Mouse (Mus musculus) CH12.LX (cell line): ENCODE data around the gene Atp6ap1. TPM values are rescaled to one million over a fixed set of nuclear protein-coding genes. Genes with fewer than 3 reads are reported as not detected.

Source experiments
- DNase-seq: peaks from one replicate; pipeline ENCODE4 v3.0.0-alpha.2; 2013; ENCODE audit errors: extremely low read depth
- H3K27ac ChIP-seq: 2 replicates; pipeline ENCODE4 v1.5.1; 2012; ENCODE audit warnings: low read depth, mild to moderate bottlenecking, control low read depth, moderate library complexity; ENCODE audit not compliant: insufficient read depth
- H3K27me3 ChIP-seq: replicated peaks from 2 replicates; pipeline ENCODE3; 2012; ENCODE audit warnings: inconsistent platforms
- H3K36me3 ChIP-seq, 2 experiments: replicated peaks in 1 of 2; 2 replicates each; pipeline versions ENCODE3 to v1.6.1; 2012; ENCODE audit warnings: inconsistent platforms in 1 of 2, low read length in 1 of 2, mild to moderate bottlenecking in 1 of 2, mixed read lengths in 1 of 2, moderate library complexity in 1 of 2; ENCODE audit not compliant: control insufficient read depth in 1 of 2, insufficient read depth in 1 of 2
- H3K4me1 ChIP-seq, 2 experiments: 2 replicates each; pipeline ENCODE4 v1.6.1; 2012; ENCODE audit warnings: inconsistent platforms in 1 of 2, moderate library complexity in 1 of 2; ENCODE audit not compliant: insufficient read depth in 2 of 2, control insufficient read depth in 1 of 2
- H3K4me2 ChIP-seq: 2 replicates; pipeline ENCODE4 v1.6.1; 2012; ENCODE audit warnings: low read depth, mild to moderate bottlenecking, control low read depth; ENCODE audit not compliant: poor library complexity, insufficient read depth, severe bottlenecking
- H3K4me3 ChIP-seq, 3 experiments: fragments of 150-350 bp in 1 of 3; sonication (generic) in 1 of 3; replicated peaks in 1 of 3; 2 replicates each; pipeline versions ENCODE3 to v1.5.1; 2011 to 2012; ENCODE audit warnings: low read depth in 2 of 3, low read length in 2 of 3, mild to moderate bottlenecking in 2 of 3, moderate library complexity in 2 of 3, control low read depth in 1 of 3, improper control_type of control experiment in 1 of 3, inconsistent platforms in 1 of 3, mixed read lengths in 1 of 3; ENCODE audit not compliant: poor library complexity in 1 of 3
- H3K79me2 ChIP-seq: replicated peaks from 2 replicates; pipeline ENCODE4 v1.6.1; 2012; ENCODE audit warnings: mild to moderate bottlenecking, moderate library complexity; ENCODE audit not compliant: control insufficient read depth, poor library complexity, insufficient read depth, severe bottlenecking; ENCODE audit errors: extremely low read depth
- H3K9ac ChIP-seq: 2 replicates; pipeline ENCODE4 v1.6.1; 2012; ENCODE audit warnings: low read depth, mild to moderate bottlenecking, control low read depth, moderate library complexity; ENCODE audit not compliant: insufficient read depth
- H3K9me3 ChIP-seq: replicated peaks from 2 replicates; pipeline ENCODE3; 2012; ENCODE audit warnings: low read length, inconsistent platforms, mixed read lengths
- BHLHE40 ChIP-seq: IDR thresholded peaks from 2 replicates; pipeline ENCODE4 v1.6.1; 2011; ENCODE audit warnings: mild to moderate bottlenecking, low read depth, low read length, improper control_type of control experiment
- CHD2 ChIP-seq: IDR thresholded peaks from 2 replicates; pipeline ENCODE4 v1.6.1; 2011; ENCODE audit warnings: low read length, improper control_type of control experiment
- CTCF ChIP-seq, 2 experiments: IDR thresholded peaks in 1 of 2; conservative IDR thresholded peaks in 1 of 2; 2 replicates each; pipeline ENCODE4 v1.5.1; 2011 to 2012; ENCODE audit warnings: low read depth in 2 of 2, low read length in 2 of 2, improper control_type of control experiment in 1 of 2, inconsistent platforms in 1 of 2, mild to moderate bottlenecking in 1 of 2, moderate library complexity in 1 of 2
- E2F4 ChIP-seq: IDR thresholded peaks from 2 replicates; pipeline ENCODE4 v1.6.1; 2011; ENCODE audit warnings: low read depth, low read length, improper control_type of control experiment; ENCODE audit not compliant: insufficient replicate concordance
- EP300 ChIP-seq: IDR thresholded peaks from 2 replicates; pipeline ENCODE4 v1.6.1; 2011; ENCODE audit warnings: low read length, improper control_type of control experiment
- ETS1 ChIP-seq: conservative IDR thresholded peaks from 2 replicates; pipeline ENCODE4 v1.6.1; 2012; ENCODE audit warnings: low read depth, mild to moderate bottlenecking, inconsistent platforms, low read length, improper control_type of control experiment, moderate library complexity
- HCFC1 ChIP-seq: IDR thresholded peaks from 2 replicates; pipeline ENCODE4 v1.6.1; 2012; ENCODE audit warnings: low read depth, mild to moderate bottlenecking, inconsistent platforms, low read length, improper control_type of control experiment
- IRF4 ChIP-seq: IDR thresholded peaks from 2 replicates; pipeline ENCODE4 v1.6.1; 2014; ENCODE audit warnings: low read depth, mild to moderate bottlenecking, inconsistent platforms, low read length, improper control_type of control experiment
- JUN ChIP-seq: IDR thresholded peaks from 2 replicates; pipeline ENCODE4 v1.6.1; 2011; ENCODE audit warnings: low read depth, mild to moderate bottlenecking, low read length, improper control_type of control experiment, moderate library complexity; ENCODE audit not compliant: insufficient read depth
- JUND ChIP-seq: conservative IDR thresholded peaks from 2 replicates; pipeline ENCODE4 v1.6.1; 2011; ENCODE audit warnings: low read depth, low read length, improper control_type of control experiment
- KAT2A ChIP-seq: IDR thresholded peaks from 2 replicates; pipeline ENCODE4 v1.6.1; 2012; ENCODE audit warnings: low read length, improper control_type of control experiment, inconsistent platforms; ENCODE audit not compliant: insufficient replicate concordance
- MAFK ChIP-seq: IDR thresholded peaks from 2 replicates; pipeline ENCODE4 v1.6.1; 2011; ENCODE audit warnings: low read length, improper control_type of control experiment; ENCODE audit not compliant: insufficient replicate concordance
- MAX ChIP-seq: IDR thresholded peaks from 2 replicates; pipeline ENCODE4 v1.6.1; 2011; ENCODE audit warnings: low read length, improper control_type of control experiment
- MAZ ChIP-seq: IDR thresholded peaks from 2 replicates; pipeline ENCODE4 v1.6.1; 2012; ENCODE audit warnings: low read depth, mild to moderate bottlenecking, inconsistent platforms, low read length, improper control_type of control experiment, moderate library complexity
- MXI1 ChIP-seq: IDR thresholded peaks from 2 replicates; pipeline ENCODE4 v1.6.1; 2011; ENCODE audit warnings: mild to moderate bottlenecking, low read depth, low read length, improper control_type of control experiment
- NELFE ChIP-seq: IDR thresholded peaks from 2 replicates; pipeline ENCODE4 v1.6.1; 2011; ENCODE audit warnings: low read depth, low read length, improper control_type of control experiment
- NRF1 ChIP-seq: IDR thresholded peaks from 2 replicates; pipeline ENCODE4 v1.6.1; 2014; ENCODE audit warnings: low read depth, mild to moderate bottlenecking, inconsistent platforms, low read length, improper control_type of control experiment, moderate library complexity
- POLR2A ChIP-seq: IDR thresholded peaks from 2 replicates; pipeline ENCODE4 v1.6.1; 2011; ENCODE audit warnings: low read depth, mild to moderate bottlenecking, improper control_type of control experiment, low read length
- POLR2AphosphoS2 ChIP-seq: IDR thresholded peaks from 2 replicates; pipeline ENCODE4 v1.6.1; 2011; ENCODE audit warnings: low read depth, low read length, improper control_type of control experiment
- RAD21 ChIP-seq: IDR thresholded peaks from 2 replicates; pipeline ENCODE4 v1.6.1; 2011; ENCODE audit warnings: low read depth, mild to moderate bottlenecking, low read length, improper control_type of control experiment, moderate library complexity
- RCOR1 ChIP-seq: conservative IDR thresholded peaks from 2 replicates; pipeline ENCODE4 v1.6.1; 2012; ENCODE audit warnings: low read depth, mild to moderate bottlenecking, inconsistent platforms, low read length, improper control_type of control experiment
- SIN3A ChIP-seq: IDR thresholded peaks from 2 replicates; pipeline ENCODE4 v1.6.1; 2012; ENCODE audit warnings: low read length, improper control_type of control experiment, inconsistent platforms
- SMC3 ChIP-seq: IDR thresholded peaks from 2 replicates; pipeline ENCODE4 v1.6.1; 2011; ENCODE audit warnings: low read depth, low read length, improper control_type of control experiment
- TBP ChIP-seq: conservative IDR thresholded peaks from 2 replicates; pipeline ENCODE4 v1.6.1; 2011; ENCODE audit warnings: low read depth, low read length, improper control_type of control experiment
- TCF12 ChIP-seq: IDR thresholded peaks from 2 replicates; pipeline ENCODE4 v1.6.1; 2014; ENCODE audit warnings: low read depth, mild to moderate bottlenecking, inconsistent platforms, low read length, improper control_type of control experiment
- USF1 ChIP-seq: IDR thresholded peaks from 2 replicates; pipeline ENCODE4 v1.6.1; 2014; ENCODE audit warnings: low read depth, mild to moderate bottlenecking, inconsistent platforms, low read length, improper control_type of control experiment
- USF2 ChIP-seq: conservative IDR thresholded peaks from 2 replicates; pipeline ENCODE4 v1.6.1; 2011; ENCODE audit warnings: low read depth, low read length, improper control_type of control experiment
- ZNF384 ChIP-seq: IDR thresholded peaks from 2 replicates; pipeline ENCODE4 v1.6.1; 2012; ENCODE audit warnings: low read depth, low read length, improper control_type of control experiment, inconsistent platforms
- dilution Hi-C: fragments of 300-500 bp; cut with MboI; formaldehyde crosslinking; loops from 2 replicates; pipeline ENCODE4 v1.14.3; 2020; ENCODE audit warnings: low sequenced_read_pairs; ENCODE audit not compliant: extremely low pct_unique_long_range_greater_than_20kb, extremely low pct_ligation_motif_present
- in situ Hi-C: fragments of 300-500 bp; cut with MboI; formaldehyde crosslinking; loops from 3 replicates; pipeline ENCODE4 v1.14.3; 2019; ENCODE audit warnings: low sequenced_read_pairs, low pct_ligation_motif_present, low pct_unique_long_range_greater_than_20kb, mixed read lengths
- polyA plus RNA-seq: library from polyadenylated mRNA; unstranded; fragments of >175 nt; gene quantifications from 2 replicates; pipeline ENCODE4 v1.2.1, GENCODE M21; 2012; ENCODE audit warnings: low read depth; ENCODE audit not compliant: insufficient read length
- total RNA-seq, 2 experiments: library from RNA; depleted of rRNA; stranded (reverse); fragments of 300-350 nt in 1 of 2; fragments of >200 nt in 1 of 2; gene quantifications; 2 replicates each; pipeline ENCODE4 v1.2.3; 2012 to 2014

Gene Atp6ap1
- total and polyA plus RNA-seq, 3 experiments, result 53.3 to 66.4 (median 53.8) TPM

- peak within 1 kb of the TSS; percentile 55 for H3K27ac ChIP-seq
- H3K4me3 ChIP-seq, result peak within 1 kb of the TSS; percentile 44 to 95 (median 60)
- peaks cover 37 to 64% of the 10 kb centered on the region in 2 experiments for H3K36me3 ChIP-seq
- dilution Hi-C loops (no loop called here), in situ Hi-C loops (no loop called here)
- DNase-seq, result peak; percentile 79
- no peaks in the 10 kb centered on the region; the same call in 1 of the 2 replicates for H3K79me2 ChIP-seq
- H3K4me2 ChIP-seq, result peak within 1 kb of the TSS; percentile 59; the same call in 1 of the 2 replicates
- H3K9ac ChIP-seq, result peak within 1 kb of the TSS; percentile 54
- H3K4me1 ChIP-seq, result peaks cover 0 to 17% of the 10 kb centered on the region in 2 experiments; a peak in 1 of 4 replicates
- TF ChIP-seq MAZ, result no peak
- TF ChIP-seq BHLHE40, result peak; percentile 94
- TF ChIP-seq USF2, result peak; percentile 83
- TF ChIP-seq SIN3A, result 0 out of 2 replicates have a peak, but pooled peaks have one; percentile 50
- TF ChIP-seq TCF12, result 0 out of 2 replicates have a peak, but pooled peaks have one; percentile 19
- TF ChIP-seq ETS1, result peak; percentile 59
- TF ChIP-seq USF1, result peak; percentile 89
- no peak for TF ChIP-seq JUND
- TF ChIP-seq MAX, result peak; percentile 85
- peak; percentile 68; the same call in 1 of the 2 replicates for TF ChIP-seq POLR2AphosphoS2
- no peak for TF ChIP-seq CHD2
- no peaks in the 10 kb centered on the region for H3K9me3 ChIP-seq
- H3K27me3 ChIP-seq, result no peaks in the 10 kb centered on the region
These were observed 15.9 kb downstream of the Atp6ap1 start, which contains the start of gene Fam50a for GRCm38 (mm10) chrX:74312540-74313464. Fam50a (plus strand) TSS chrX:74313033.

- H3K27ac ChIP-seq, result no peak within 1 kb of the TSS
- no peaks in the 10 kb centered on the region; the same call in 1 of the 2 replicates for H3K79me2 ChIP-seq
- dilution Hi-C loops, result no loop called here
- H3K4me2 ChIP-seq, result peak within 1 kb of the TSS; percentile 73
- DNase-seq, result peak; percentile 40
- H3K9ac ChIP-seq, result peak within 1 kb of the TSS; percentile 64
- peaks cover 9 to 26% of the 10 kb centered on the region in 2 experiments; a peak in 2 of 4 replicates for H3K4me1 ChIP-seq
- H3K9me3 ChIP-seq, result no peaks in the 10 kb centered on the region
- peak within 1 kb of the TSS; percentile 39 to 53 (median 41) for H3K4me3 ChIP-seq
- H3K27me3 ChIP-seq, result no peaks in the 10 kb centered on the region
- peaks cover 0 to 15% of the 10 kb centered on the region in 2 experiments for H3K36me3 ChIP-seq
- in situ Hi-C loops, result no loop called here
- no peak for TF ChIP-seq USF1
- no peak for TF ChIP-seq KAT2A
- 0 out of 2 replicates have a peak, but pooled peaks have one; percentile 6 for TF ChIP-seq BHLHE40
- no peak for TF ChIP-seq E2F4
- TF ChIP-seq POLR2AphosphoS2, result no peak
- TF ChIP-seq MAX, result 0 out of 2 replicates have a peak, but pooled peaks have one; percentile 26
- TF ChIP-seq CHD2, result no peak
- peak; percentile 71 for TF ChIP-seq TBP
- TF ChIP-seq HCFC1, result peak; percentile 39; the same call in 1 of the 2 replicates
- TF ChIP-seq CTCF (conservative IDR thresholded peaks at IDR 0.05 in 1 of 2, IDR thresholded peaks at IDR 0.05 in 1 of 2; ENCODE audit: low read depth in 2 of 2, low read length in 2 of 2), result no peak
- TF ChIP-seq SMC3, result no peak
- TF ChIP-seq POLR2A, result peak; percentile 74
- no peak for TF ChIP-seq JUN
- no peak for TF ChIP-seq NRF1
- no peak for TF ChIP-seq USF2
- no peak for TF ChIP-seq MAZ
- TF ChIP-seq MXI1, result peak; percentile 70
- TF ChIP-seq MAFK, result no peak
- 0 out of 2 replicates have a peak, but pooled peaks have one; percentile 14 for TF ChIP-seq IRF4
- TF ChIP-seq ZNF384, result no peak
- no peak for TF ChIP-seq RAD21
- TF ChIP-seq TCF12, result 0 out of 2 replicates have a peak, but pooled peaks have one; percentile 39
- no peak for TF ChIP-seq RCOR1
- TF ChIP-seq NELFE, result peak; percentile 50; the same call in 1 of the 2 replicates
- TF ChIP-seq EP300, result no peak
- TF ChIP-seq SIN3A, result 0 out of 2 replicates have a peak, but pooled peaks have one; percentile 31
These were observed 31.8 kb downstream of the Atp6ap1 start, which contains the start of gene Plxna3 for GRCm38 (mm10) chrX:74328725-74329161. Plxna3 (plus strand) TSS chrX:74329066.
